Mouse (Mus musculus) liver, postnatal 0 days (tissue): ENCODE results near the gene Ccdc105.

Source experiments
- CTCF ChIP-seq: sonication (generic); IDR thresholded peaks from 2 replicates; pipeline ENCODE4 v1.5.1; 2016; ENCODE audit warnings: antibody characterized with exemption, low read depth
- EP300 ChIP-seq: IDR thresholded peaks from 2 replicates; pipeline ENCODE4 v1.6.1; 2016; ENCODE audit warnings: antibody characterized with exemption, low read depth, mild to moderate bottlenecking

DNA sequence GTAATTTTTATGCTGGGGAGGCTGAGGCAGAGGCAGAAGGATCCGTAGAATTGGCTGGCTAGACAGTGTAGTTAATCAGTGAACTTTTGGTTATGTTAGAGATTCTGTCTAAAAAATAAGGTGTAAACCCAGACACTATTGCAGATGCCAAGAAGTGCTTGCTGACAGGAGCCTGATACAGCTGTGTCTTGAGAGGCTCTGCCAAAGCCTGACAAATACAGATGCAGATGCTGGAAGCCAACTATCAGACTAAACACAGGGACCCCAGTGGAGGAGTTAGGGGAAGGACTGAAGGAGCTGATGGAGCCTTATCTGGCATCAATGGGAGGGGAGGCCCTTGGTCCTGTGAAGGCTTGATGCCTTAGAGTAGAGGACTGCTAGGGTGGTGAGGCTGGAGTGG, 12.7 kb upstream of the Ccdc105 start:
- TF ChIP-seq CTCF (no peak), EP300 (no peak)
